Mouse (Mus musculus) left cerebral cortex, postnatal 25 days (tissue): ENCODE measurements around the gene Adam12. TPM values are rescaled to one million over a fixed set of nuclear protein-coding genes. Genes with fewer than 3 reads are reported as not detected.

Experiments
- DNase-seq, 2 experiments: peaks; one replicate each; pipeline ENCODE4 v3.0.0; 2022; ENCODE audit warnings: low spot score in 2 of 2, mixed read lengths in 1 of 2
- intact Hi-C: fragments of 180-260 bp; cut with DNase I; formaldehyde crosslinking; loops from one replicate; pipeline ENCODE4 v1.15.1; 2025
- total RNA-seq, 2 experiments: library from RNA; stranded (reverse); gene quantifications; 2 replicates each; pipeline ENCODE4 v1.2.3; 2021

Adam12 gene
- total RNA-seq, 2 experiments from 2014 or later, result 3.8 to 6.0 TPM

DNA sequence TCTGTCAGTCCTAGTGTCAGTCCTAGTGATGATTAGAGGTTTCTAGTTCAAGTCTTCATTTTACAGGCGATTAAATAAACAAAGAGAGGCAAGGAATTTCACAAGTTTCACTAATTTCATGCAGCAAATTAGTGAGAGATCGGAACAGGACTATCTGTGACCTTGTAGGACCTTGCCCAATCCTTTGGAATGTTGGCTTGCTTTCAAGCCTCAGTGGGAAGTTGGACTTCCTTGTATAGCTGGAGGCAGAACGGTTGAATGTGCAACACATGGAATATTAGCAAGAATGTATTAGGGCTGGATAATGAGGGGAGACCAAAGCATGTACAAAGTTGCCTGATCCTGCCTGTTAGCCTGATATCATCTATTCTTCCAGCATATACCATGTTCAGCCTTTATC is 141.2 kb downstream of the Adam12 start:
- DNase-seq, result no peak
- intact Hi-C loops, result no loop called here

DNA sequence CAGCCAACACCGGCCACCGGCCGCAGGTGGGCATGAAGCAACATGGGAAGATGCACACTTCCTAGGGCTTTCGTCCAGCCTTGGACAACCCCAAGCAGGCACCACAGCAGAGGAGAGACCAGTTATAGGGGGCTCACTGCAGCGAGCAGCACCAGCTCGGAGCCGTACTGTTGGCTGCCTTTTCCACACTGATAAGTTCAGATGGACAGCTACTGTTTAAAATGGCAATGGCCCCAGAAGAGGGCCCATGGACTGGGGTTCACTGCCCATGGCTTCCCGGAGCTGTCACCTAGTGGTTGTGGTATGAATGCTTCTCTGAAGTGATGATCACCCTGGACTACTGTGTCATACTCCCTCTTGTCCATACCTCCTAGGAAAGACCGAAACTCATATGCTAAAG is 141.7 kb downstream of the Adam12 start:
- intact Hi-C loops, result no loop called here
- DNase-seq, result no peak

DNA sequence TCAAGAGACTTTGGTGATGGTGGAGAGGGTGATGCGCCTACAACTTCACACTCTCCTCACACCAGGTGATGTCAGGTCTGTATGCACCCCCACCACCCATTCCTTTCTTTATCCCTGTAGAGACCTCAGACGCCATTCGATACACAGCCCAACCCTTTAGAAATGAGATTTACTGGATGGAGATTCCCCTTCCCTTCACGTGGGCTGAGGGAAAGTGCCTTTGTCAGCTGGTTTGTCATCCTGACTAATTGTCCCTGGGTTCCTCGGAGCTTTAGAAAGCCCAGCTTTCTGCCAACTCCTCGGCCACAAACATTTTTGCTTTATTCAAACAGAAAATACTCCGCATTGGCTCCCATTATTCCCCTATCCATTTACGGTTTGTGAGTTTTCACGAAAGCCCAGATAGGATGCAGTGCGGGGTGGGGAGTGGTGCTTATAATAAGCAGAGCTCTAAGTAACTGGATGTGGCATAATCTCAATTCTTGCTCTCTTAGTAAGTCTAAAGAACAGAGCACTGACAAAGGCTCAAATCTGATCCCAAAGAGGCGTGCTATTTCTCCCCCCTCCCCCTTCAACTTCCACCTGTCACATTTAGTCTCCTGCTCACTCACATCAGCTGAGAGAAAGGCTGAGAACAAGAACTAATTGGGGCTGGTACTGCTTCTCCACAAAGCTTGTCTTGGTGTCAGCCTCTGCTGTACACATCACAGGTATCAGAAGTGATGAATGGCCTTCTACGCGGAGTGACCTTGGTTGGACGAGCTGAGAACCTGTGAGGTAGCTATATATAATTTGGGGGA is 143.2 kb downstream of the Adam12 start:
- DNase-seq, result no peak
- intact Hi-C loops, result no loop called here

DNA sequence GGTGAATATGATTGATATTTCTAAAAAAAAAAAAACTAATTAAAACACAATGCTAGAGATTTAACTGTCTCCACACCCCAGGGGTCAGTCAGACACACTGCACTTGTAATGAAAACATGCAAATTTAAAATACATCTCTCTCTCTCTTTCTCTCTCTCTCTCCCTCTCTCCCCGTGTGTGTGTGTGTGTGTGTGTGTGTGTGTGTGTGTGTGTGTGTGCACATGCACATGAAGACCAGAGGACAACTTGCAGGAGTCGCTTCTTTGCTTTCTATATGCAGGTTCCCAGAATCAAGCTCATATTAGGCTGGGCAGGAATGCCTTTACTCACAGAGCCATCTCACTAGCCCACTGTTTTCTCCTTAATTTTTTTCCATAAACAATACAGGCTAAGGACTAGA is 146.6 kb downstream of the Adam12 start:
- intact Hi-C loops, result no loop called here
- DNase-seq, result no peak

DNA sequence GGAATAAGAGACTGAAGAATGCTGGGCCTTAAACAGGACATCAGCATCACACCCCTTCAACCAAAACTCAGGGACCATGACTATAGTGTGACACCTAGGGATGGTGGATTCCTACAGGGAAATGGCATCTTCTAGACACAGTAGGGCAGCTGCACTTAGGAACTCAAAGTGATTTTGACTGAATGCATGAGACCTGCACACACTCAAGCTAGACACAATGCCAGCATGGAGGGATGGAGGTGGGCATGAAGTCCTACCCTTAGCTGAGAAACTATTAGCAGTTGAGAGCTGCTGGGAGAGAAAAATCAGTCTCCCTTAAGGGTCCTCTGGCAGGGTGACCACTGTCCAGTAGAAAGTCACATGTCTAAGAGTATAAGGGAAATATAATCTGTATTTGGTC is 147.0 kb downstream of the Adam12 start:
- intact Hi-C loops, result no loop called here

DNA sequence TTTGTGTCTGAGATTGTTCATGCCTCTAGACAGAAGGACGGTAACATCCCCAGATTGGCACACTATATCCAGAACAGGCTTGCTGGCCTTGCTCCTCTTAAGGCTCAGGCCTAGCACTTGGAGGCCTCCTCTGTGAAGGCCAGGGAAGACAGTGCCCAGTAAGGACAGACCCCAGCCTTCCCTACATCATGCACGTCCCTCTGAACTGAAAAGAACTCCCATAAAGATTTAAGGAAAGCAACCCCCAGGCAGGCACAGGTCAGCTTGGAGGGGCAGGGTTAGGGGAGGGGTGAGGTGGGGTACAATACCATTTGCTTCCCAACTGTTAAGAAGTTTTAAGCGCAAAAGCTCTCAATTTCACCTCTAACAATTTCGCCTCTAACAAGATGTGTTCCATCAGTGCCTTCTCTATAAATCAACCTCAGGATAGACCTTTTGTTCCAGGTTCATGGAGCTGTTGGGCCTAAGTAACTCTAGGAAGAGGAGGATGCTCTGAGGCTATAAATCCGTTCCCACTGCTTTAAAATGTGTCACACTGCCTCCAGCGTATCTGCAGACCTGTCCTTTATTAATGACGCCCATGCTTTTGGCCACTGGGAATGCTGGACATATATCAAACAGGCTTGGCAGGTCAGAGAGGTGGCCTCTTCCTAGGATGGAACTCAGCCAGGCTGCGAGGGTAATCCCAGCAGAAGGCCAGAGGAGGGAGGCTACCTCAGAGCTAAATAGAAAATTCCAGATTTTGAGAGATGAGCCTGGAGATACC is 150.5 kb downstream of the Adam12 start:
- DNase-seq, result no peak
- intact Hi-C loops, result no loop called here

More for the DNA sequence above, 147.0 kb downstream of the Adam12 start:
- DNase-seq, result no peak

DNA sequence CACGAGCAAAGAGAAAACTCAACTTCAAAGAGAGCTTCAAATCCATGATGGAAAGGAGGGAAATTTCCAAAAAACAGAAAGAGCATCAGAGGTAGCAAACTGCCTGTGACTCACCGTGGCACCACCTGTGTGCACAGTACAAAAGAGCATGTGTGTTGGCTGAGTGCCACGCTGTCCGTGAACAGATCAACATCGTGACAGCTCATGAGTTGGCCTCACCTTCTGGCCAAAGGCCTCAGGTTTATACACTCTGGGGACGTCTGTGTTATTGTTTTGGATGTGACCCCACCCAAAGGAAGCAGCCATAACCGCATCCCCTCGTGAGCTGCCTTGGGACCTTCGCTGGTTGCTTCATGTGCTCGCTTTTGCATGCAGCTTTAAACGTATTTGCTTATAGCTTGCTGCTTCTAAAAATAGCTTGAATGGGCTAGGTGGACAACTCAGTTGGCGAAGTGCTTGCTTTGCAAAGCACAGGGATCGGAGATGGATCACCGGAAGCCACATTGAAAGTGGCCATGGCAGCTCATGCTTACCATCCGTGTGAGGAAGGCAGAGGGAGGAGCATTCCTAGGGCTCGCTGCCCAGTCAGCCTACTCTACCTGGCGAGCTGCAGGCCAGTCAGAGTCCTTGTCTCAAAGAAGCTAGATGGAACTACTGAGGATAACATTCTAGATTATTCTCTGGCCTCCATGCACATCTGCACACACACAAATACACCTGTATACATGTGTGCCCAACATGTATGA is 151.8 kb downstream of the Adam12 start:
- intact Hi-C loops, result no loop called here
- DNase-seq, result no peak

DNA sequence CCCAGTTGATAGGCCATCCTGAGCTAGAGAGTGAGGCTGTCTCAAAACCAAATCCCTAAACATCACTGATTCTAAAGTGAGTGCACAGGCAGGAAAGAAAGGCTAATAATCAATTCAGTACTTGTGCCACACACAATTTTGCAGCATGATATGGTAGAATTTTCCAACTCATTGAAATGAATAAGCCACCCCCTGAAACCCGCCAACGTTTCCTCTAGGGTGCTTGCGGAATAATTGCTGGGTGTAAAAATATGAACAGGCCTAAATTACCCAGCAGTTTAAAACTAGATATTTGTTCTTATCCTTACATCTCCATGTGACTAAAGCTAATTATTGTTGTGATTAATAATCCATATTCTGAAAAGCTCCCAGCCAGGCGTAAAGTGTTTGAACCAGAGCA is 154.3 kb downstream of the Adam12 start:
- intact Hi-C loops, result no loop called here
- peak; percentile 14 to 47 for DNase-seq

DNA sequence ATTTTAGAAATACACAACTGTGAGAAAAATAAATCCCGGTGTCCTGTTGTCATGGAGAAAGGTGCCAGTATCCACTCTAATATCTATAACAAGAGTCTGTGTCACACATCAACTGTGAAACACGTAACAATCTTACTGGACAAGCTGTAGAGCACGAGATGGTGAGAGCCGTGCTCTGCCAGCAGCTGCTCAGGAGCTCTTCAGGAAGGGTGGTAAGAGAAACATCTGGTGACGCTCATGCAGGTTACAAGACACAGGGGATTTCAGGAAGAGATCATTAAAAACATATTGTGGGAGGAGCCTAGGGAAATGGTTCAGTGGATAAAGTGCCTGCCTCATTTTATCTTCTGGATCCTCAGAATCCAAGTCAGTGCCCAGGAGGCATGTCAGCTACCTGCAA is 158.9 kb downstream of the Adam12 start:
- intact Hi-C loops, result no loop called here

DNA sequence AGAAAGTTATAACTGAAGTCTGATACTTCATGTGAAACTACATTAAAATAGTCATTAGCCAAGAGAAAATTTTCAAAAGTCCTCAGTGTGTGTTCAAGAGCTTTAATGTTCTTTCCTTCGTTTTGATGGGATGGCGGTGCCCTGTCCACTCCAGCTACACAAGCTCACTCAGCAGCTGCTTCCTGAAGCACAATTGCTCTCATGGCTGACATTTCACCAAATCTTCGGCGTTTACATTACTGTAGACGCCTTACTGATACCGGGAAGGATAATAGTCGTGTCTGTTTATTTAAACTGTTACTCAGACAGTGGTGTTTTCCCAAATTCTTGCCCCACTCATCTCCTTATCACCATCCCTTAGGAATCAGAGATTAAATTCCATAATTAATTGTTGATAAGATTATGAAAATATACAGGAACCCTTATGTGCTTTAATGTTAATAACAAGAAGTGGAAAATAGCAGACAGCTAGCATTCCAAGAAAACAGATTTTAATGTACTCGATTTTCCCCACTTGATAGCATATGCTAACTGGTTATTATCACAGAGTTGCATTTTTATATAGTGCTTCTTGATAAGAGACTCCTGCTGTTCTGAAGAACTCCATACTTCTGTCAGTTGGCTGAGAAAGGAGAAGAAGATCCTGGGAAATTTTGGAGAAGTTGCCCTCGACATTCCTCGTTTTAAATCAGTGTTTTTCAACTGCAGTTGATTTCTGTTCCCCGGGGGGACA is 160.6 kb downstream of the Adam12 start:
- intact Hi-C loops, result no loop called here
- DNase-seq, result no peak

More for the DNA sequence above, 158.9 kb downstream of the Adam12 start:
- no peak for DNase-seq

DNA sequence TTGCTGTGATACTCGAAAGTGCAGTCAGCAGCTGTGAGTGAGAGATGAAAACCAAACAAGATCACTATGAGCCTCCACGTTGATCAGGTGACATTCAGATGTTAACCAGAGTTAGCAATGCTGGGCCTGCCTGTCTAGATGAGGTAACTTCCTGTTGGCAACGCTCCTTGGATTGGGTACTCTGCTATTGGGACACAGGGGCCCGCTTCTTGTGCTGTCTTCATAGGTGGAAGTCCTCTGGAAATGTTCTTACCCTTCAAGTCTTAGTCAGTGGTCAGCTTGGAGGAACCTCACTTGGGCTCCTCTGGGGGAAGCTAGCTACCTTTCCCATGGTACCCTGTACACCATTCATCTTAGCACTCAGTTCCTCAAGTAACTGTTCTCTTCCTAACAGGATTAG is 169.3 kb downstream of the Adam12 start:
- no peak for DNase-seq
- intact Hi-C loops, result no loop called here

DNA sequence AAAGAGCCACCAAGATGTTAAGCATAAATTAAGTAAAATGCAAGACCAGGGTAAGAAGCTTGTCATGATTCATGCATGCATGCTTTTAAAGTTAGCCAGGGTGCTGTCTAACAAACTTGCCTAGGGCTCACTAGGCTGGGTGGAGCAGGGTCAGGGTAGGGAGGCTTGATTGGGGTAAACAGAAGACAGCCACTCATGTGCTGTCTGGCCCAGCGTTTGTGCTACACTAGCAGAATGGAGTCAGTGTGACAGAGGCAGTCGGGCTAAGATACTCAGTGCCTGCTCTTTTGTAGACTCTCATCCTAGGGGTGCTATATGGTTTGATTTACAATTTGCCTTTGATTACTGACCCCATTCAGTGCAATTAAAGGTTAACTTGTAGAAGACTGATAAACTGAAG is 179.5 kb downstream of the Adam12 start:
- intact Hi-C loops, result no loop called here
- no peak for DNase-seq

DNA sequence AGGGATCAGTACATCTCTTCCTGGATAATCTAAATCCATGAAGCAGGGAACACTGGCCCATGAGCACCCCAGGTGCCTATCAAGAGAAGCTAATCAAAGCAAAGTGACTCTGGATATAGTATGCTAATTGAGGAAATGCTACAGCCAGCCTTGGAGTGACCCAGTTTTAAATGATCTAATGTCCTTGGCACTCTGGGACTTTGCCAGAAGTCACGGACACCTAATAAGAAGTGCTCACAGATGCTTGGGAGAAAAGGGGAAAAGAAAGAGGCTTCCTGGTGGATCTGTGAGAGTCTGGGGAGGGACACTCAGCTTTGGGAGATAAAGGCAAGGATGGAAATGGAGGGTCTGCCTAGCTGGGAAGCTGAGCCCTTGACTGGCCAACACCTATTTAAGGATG is 181.6 kb downstream of the Adam12 start:
- intact Hi-C loops, result no loop called here
- DNase-seq, result no peak

DNA sequence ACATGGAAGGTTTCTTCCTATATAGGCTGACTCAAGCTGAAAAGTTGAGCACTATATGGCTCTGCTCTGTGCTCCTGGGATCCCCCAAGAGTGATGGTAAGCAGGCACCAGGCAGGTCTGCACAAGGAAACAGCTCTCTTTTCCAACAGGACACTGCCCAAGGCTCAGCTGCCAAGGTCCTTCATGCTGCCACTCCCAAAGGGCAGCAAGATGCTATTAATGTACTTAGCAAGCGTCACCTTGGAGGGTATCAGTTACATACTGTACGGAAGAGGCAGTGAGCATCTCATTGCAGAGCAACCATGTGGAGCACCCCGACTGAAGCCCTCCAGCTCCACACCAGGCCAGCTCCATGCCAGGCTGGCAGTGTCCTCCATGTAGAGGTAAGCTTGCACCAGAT is 185.6 kb downstream of the Adam12 start:
- DNase-seq, result no peak
- intact Hi-C loops, result no loop called here

DNA sequence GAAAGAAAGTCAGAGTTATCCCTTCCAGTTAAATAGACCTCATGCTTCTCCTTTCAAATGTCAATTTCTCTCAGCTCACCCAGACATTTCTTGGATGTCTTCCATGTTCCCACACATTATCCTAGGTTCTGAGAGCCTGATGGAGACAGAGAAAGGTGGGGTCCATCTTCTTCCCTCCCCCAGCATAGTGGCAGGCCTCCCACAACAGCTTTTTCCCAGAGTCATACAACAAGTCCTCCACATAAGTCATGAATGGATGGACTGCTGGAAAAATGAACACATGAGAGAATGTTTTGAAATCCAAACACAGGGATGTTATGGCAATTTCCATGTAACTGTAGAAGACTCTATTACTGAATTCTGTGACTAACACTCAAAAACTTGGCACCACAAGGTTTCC is 188.4 kb downstream of the Adam12 start:
- DNase-seq, result no peak
- intact Hi-C loops, result no loop called here

DNA sequence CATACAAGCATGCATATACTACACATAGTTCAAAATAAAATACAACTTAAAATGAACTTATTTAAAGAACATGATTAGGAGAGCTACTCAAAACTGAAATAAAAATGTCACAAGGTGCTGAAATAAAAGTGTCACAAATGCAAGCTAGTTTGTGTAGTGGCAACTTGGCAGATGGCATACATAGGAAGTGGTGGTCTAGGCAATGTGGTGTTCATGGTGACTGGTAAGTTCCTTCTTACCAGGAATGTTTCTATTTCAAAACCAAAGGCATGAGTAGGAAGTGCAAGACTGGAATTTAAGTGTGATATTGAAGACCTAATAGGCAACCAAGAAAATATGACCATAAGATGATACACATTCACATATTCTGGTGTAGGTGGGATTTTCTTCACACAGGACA is 189.3 kb downstream of the Adam12 start:
- intact Hi-C loops, result no loop called here
- no peak for DNase-seq

DNA sequence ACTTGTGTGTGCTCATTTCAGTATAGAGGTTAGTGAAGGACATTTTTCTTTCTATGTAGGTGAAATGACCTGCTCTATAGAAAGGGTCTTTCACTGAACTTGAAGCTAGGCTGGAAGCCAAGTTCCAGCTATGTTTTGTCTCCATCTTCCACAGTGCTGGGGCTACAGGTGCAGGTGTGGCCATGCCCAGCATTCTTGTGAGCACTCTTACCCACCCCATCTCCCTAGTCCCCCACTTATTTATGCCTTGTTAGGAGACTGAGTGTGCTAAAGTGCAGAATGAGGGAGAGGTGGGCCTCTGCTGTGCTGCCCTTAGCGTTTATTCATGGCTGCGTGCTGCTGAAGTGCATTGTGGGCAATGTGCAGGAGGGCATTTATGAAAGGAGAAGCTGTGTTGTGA is 198.0 kb downstream of the Adam12 start:
- intact Hi-C loops, result no loop called here
- no peak for DNase-seq

DNA sequence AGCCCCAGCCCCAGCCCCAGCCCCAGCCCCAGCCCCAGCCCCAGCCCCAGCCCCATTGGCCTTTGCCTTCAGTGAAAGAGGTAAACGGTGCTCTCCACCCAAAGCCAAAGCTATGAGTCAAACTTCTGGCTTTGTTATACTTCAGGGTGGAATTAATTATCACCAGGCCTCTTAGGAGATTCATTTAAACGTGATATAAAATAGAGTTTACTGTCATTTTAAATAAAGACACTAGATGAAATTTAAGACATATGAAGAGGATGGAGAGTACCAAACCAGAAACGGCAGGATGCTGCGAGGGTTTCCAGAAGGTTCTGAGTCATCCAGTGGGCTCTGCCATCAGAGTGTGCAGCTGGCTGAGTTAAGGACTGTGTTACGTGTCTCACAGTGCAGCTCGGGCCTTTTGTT is 199.0 kb downstream of the Adam12 start:
- peak; percentile 8 to 72 for DNase-seq
- intact Hi-C loops, result no loop called here

DNA sequence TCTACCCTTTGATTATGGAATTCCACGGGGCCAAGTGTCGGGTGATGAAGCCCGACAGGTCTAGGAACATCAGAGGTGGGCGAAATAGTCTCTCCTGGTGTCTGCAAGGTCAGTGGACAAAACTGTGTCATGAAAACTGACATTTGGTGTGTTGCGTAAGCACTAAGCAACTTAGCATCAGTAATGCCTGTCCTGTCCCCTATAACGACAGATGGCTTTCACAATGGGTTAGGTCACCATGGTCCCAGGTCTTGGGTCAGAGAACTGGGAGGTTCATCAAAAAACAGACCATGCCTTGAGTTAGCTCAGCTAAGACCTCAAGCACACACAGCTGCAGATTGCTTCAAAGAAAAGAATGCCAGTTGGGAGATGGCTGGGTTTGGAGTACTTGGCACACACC is 200.2 kb downstream of the Adam12 start:
- no peak for DNase-seq

DNA sequence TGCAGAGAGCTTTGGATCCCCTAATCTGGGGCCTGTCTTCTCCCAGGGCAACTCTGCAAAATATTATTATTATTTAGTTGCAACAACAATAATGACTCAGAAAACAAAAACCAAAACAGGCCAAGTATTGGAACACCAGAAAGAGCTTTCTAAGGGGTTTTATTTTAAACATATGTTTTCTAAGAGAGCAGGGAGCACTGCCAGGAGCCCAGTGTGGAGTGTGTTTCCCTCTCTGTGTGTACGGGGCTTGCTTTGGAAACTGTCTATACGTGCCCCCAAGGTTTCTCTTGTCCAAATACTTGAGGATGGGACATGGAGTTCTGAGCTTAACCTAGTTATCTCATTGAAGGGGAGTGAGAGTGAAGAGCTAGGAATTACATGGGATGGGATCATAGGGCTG is 200.7 kb downstream of the Adam12 start:
- no peak for DNase-seq
- intact Hi-C loops, result no loop called here

More for the DNA sequence above, 200.2 kb downstream of the Adam12 start:
- intact Hi-C loops, result no loop called here
